ENCODE assay signal across 9 mouse cellular contexts in genomic region chr10:117064076-117064475, GRCm38 (mm10). TPM values are rescaled to one million over a fixed set of nuclear protein-coding genes. Genes with fewer than 3 reads are reported as not detected.
DNase-seq lines count a peak whose midpoint lies in the region; ATAC-seq lines count a peak whose summit lies in the region.
"Had no signal": no experiment of that assay in that cellular context is flagged by ENCODE, and none has a peak within 500 bp of the region (broad histone marks: within the 10 kb centered on the region; RNA-seq: fewer than 3 reads in every experiment).

No protein-coding gene starts in this region.

- peaks cover 32% of the 10 kb centered on the region for H3K36me3 ChIP-seq in kidney, embryonic 14.5 days (ENCODE audit: control insufficient read depth, insufficient read depth, low read length)
- peaks cover 35% of the 10 kb centered on the region for H3K36me3 ChIP-seq in hindbrain, embryonic 10.5 days
- H3K36me3 ChIP-seq in midbrain, embryonic 12.5 days: peaks cover 31% of the 10 kb centered on the region

- peak overlapping the region; percentile 43 for H3K4me2 ChIP-seq in kidney, embryonic 14.5 days (replicated peaks; ENCODE audit: low read depth, low read length)
- H3K4me2 ChIP-seq in midbrain, embryonic 12.5 days (replicated peaks): peak overlapping the region; percentile 46

- H3K9me3 ChIP-seq in kidney, embryonic 14.5 days (ENCODE audit: control insufficient read depth, low read length): no peaks in the 10 kb centered on the region
- no peaks in the 10 kb centered on the region for H3K9me3 ChIP-seq in hindbrain, embryonic 10.5 days
- H3K9me3 ChIP-seq in midbrain, embryonic 12.5 days: no peaks in the 10 kb centered on the region

- DNase-seq in kidney, adult 8-10 months: no peak
- peak; percentile 49 for DNase-seq in NIH3T3 (ENCODE audit: low read depth)
- peak; percentile 31 for DNase-seq in hindbrain, embryonic 10.5 days (ENCODE audit: low spot score)
- no peak for DNase-seq in spleen, postnatal 14 days (ENCODE audit: low spot score in 2 of 2)
- no peak for DNase-seq in spleen, postnatal 36 days (ENCODE audit: low spot score in 2 of 2)

- H3K27ac ChIP-seq in kidney, embryonic 14.5 days (ENCODE audit: low read depth, low read length): peak overlapping the region; percentile 79
- peak overlapping the region; percentile 96 for H3K27ac ChIP-seq in hindbrain, embryonic 10.5 days
- H3K27ac ChIP-seq in midbrain, embryonic 12.5 days (replicated peaks): peak overlapping the region; percentile 74

- H3K4me1 ChIP-seq in kidney, embryonic 14.5 days (ENCODE audit: control insufficient read depth, insufficient read depth, low read length): peaks cover 3% of the 10 kb centered on the region; the same call in 1 of the 2 replicates
- peaks cover 9% of the 10 kb centered on the region for H3K4me1 ChIP-seq in hindbrain, embryonic 10.5 days (replicated peaks)
- peaks cover 5% of the 10 kb centered on the region for H3K4me1 ChIP-seq in midbrain, embryonic 12.5 days

- H3K9ac ChIP-seq in kidney, embryonic 14.5 days (ENCODE audit: low read depth, low read length): peak overlapping the region; percentile 46; the same call in 1 of the 2 replicates
- H3K9ac ChIP-seq in midbrain, embryonic 12.5 days (replicated peaks): peak overlapping the region; percentile 73; the same call in 1 of the 2 replicates

- WGBS in kidney, embryonic 14.5 days: 9% methylated on average over 7 of the region's 7 CpGs
- WGBS in hindbrain, embryonic 10.5 days: 9% methylated on average over 7 of the region's 7 CpGs
- WGBS in midbrain, embryonic 12.5 days: 8% methylated on average over 7 of the region's 7 CpGs

- H3K27me3 ChIP-seq in kidney, embryonic 14.5 days (ENCODE audit: control insufficient read depth, insufficient read depth, low read length): no peaks in the 10 kb centered on the region
- H3K27me3 ChIP-seq in hindbrain, embryonic 10.5 days (ENCODE audit: insufficient read depth, poor library complexity, severe bottlenecking): no peaks in the 10 kb centered on the region
- H3K27me3 ChIP-seq in midbrain, embryonic 12.5 days: no peaks in the 10 kb centered on the region

- peak overlapping the region; percentile 63 for H3K4me3 ChIP-seq in kidney, embryonic 14.5 days (ENCODE audit: low read length)
- H3K4me3 ChIP-seq in hindbrain, embryonic 10.5 days: peak overlapping the region; percentile 91
- H3K4me3 ChIP-seq in midbrain, embryonic 12.5 days: peak overlapping the region; percentile 91

- peak; percentile 50 for ATAC-seq in kidney, embryonic 14.5 days (ENCODE audit: low FRiP score, low TSS enrichment)
- peak; percentile 53; the same call in 1 of the 2 replicates for ATAC-seq in midbrain, embryonic 12.5 days (ENCODE audit: low FRiP score, low read depth)
- no peak for ATAC-seq in megakaryocyte progenitor cell, adult 5-6 weeks (replicated peaks; ENCODE audit: poor library complexity)

RNA-seq across cellular contexts. Expression of gene Cct2, which starts 0.5 kb away (rescaled TPM):
- polyA plus RNA-seq in kidney, embryonic 14.5 days (2014; fragmentation: Nextera tagmentation; extraction: Ambion mirVana): 305 and 310 TPM in 2 replicates
- polyA plus RNA-seq in hindbrain, embryonic 10.5 days (2016; fragmentation: Nextera tagmentation; extraction: Ambion mirVana): 264 and 323 TPM in 2 replicates
- 252 and 253 TPM in 2 replicates for polyA plus RNA-seq in midbrain, embryonic 12.5 days (2016; fragmentation: Nextera tagmentation; extraction: Ambion mirVana)
- 627 and 662 TPM in 2 replicates for total RNA-seq in megakaryocyte progenitor cell, adult 5-6 weeks (2015)
- 516 and 565 TPM in 2 replicates for total RNA-seq in megakaryocyte progenitor cell, adult 5-6 weeks (2017)

RNA-seq across cellular contexts. Expression of gene Lrrc10, which starts 18.9 kb away (rescaled TPM):
- polyA plus RNA-seq in kidney, embryonic 14.5 days (2014; fragmentation: Nextera tagmentation; extraction: Ambion mirVana): not detected in 2 replicates
- polyA plus RNA-seq in hindbrain, embryonic 10.5 days (2016; fragmentation: Nextera tagmentation; extraction: Ambion mirVana): not detected in 2 replicates
- not detected in 2 replicates for polyA plus RNA-seq in midbrain, embryonic 12.5 days (2016; fragmentation: Nextera tagmentation; extraction: Ambion mirVana)
- not detected in 2 replicates for total RNA-seq in megakaryocyte progenitor cell, adult 5-6 weeks (2015)
- total RNA-seq in megakaryocyte progenitor cell, adult 5-6 weeks (2017): not detected in 2 replicates
- polyA plus RNA-seq: frontal cortex, adult 2 months had no signal

Comparison
In these comparisons a context has a peak if more than half of its experiments do, and no peak if none do; other contexts are left out.
1. DNase-seq: peak in NIH3T3 (single experiment) and hindbrain, embryonic 10.5 days (single experiment); none in kidney, adult 8-10 months (0 of 2), spleen, postnatal 14 days (0 of 2) and spleen, postnatal 36 days (0 of 2).
2. Peak in every context shown above with its lines, with median percentiles within 50 percentile points of each other: H3K27ac ChIP-seq and H3K4me3 ChIP-seq.